Mouse (Mus musculus) midbrain, embryonic 16.5 days (tissue): Measurements from ENCODE around the gene Sec16a. TPM values are rescaled to one million over a fixed set of nuclear protein-coding genes. Genes with fewer than 3 reads are reported as not detected.

Experiments used
- ATAC-seq: fragments of 200-750 bp; cut with Nextera tagmentation; 2 replicates; pipeline ENCODE4 v1.8.0; 2017; ENCODE audit warnings: moderate TSS enrichment
- H3K27ac ChIP-seq: fragments of 300-500 bp; sonication (generic); 2 replicates; pipeline ENCODE4 v1.5.1; 2014; ENCODE audit warnings: mild to moderate bottlenecking, low read length, mixed read lengths
- H3K27me3 ChIP-seq: fragments of 300-500 bp; sonication (generic); 2 replicates; pipeline ENCODE4 v1.6.1; 2014; ENCODE audit warnings: low read depth, low read length, mixed read lengths; ENCODE audit not compliant: control insufficient read depth, insufficient read depth
- H3K36me3 ChIP-seq: fragments of 300-500 bp; sonication (generic); 2 replicates; pipeline ENCODE4 v1.6.1; 2014; ENCODE audit warnings: mild to moderate bottlenecking, low read length, moderate library complexity, mixed read lengths; ENCODE audit not compliant: control insufficient read depth, insufficient read depth
- H3K4me1 ChIP-seq: fragments of 300-500 bp; sonication (generic); 2 replicates; pipeline ENCODE4 v1.6.1; 2014; ENCODE audit warnings: mild to moderate bottlenecking, low read length, mixed read lengths; ENCODE audit not compliant: control insufficient read depth, insufficient read depth
- H3K4me2 ChIP-seq: fragments of 300-500 bp; sonication (generic); 2 replicates; pipeline ENCODE4 v1.6.1; 2014; ENCODE audit warnings: mild to moderate bottlenecking, low read length, mixed read lengths
- H3K4me3 ChIP-seq: fragments of 300-500 bp; sonication (generic); 2 replicates; pipeline ENCODE4 v1.5.1; 2014; ENCODE audit warnings: low read depth, mild to moderate bottlenecking, low read length, moderate library complexity, mixed read lengths
- H3K9ac ChIP-seq: fragments of 300-500 bp; sonication (generic); 2 replicates; pipeline ENCODE4 v1.6.1; 2014; ENCODE audit warnings: low read depth, low read length, mixed read lengths
- H3K9me3 ChIP-seq: fragments of 300-500 bp; sonication (generic); replicated peaks from 2 replicates; pipeline ENCODE4 v1.6.1; 2014; ENCODE audit warnings: mild to moderate bottlenecking, low read length, mixed read lengths; ENCODE audit not compliant: control insufficient read depth, poor library complexity, severe bottlenecking
- WGBS: fragments of 180-500 bp; shearing (Covaris S2); extraction: QIAGEN DNeasy Blood & Tissue Kit; methylation state at CpG from one replicate; pipeline ENCODE4 v1.1.7; 2014; 5-methylcytosine and 5-hydroxymethylcytosine counted together
- microRNA-seq: library from miRNA; unstranded; fragments of <30 nt; microRNA quantifications from one replicate; pipeline ENCODE4, GENCODE M21; 2017
- polyA plus RNA-seq: library from polyadenylated mRNA; unstranded; fragments of >200 nt; fragmentation: Nextera tagmentation; extraction: Ambion mirVana; gene quantifications from 2 replicates; pipeline ENCODE4 v1.2.1, GENCODE M21; 2015

Sec16a gene
- polyA plus RNA-seq, 1 experiment from 2014 or later, result 18.7 TPM

DNA sequence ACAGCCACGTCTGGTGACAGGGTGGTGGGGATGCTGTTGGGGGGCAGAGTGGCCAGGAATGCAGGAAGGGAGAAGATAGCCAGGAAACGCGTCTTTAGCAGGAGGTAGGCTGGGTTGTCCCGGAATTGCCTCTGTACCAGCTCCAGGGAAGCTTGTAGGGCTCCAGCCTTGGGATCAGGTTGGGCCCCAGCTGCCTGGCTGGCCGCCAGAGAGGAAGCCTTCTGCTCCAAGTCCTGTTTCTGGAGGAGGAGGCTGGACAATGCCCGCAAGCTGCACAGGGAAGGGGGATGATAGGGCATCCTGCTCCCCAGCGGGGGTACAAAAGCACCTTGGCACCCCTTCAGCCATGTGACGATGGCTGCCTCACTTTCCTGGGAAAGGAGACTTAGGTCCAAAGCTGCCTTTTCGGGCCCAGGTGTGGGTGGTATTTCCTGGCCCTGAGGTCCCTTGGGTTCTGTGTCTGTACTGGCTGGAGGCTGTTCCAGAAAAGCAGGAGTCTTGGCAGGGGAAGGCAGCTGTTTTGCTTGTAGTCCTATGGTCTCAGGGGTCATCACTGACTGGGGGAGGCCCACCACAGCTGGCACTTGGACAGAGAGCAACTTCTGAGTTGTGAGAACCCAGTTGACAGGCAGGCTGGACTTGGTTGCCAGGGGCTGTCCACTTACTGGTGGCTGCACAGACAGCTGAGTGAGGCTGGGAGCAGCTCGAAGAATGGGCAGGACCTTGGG is 80.1 kb downstream of the Sec16a start:
- Histone ChIP-seq H3K36me3 (peaks cover 45% of the 10 kb centered on the region), H3K4me3 (no peak overlapping the region), H3K4me2 (no peak overlapping the region), H3K9me3 (no peaks in the 10 kb centered on the region), H3K9ac (no peak overlapping the region), H3K27me3 (no peaks in the 10 kb centered on the region), H3K27ac (no peak overlapping the region), H3K4me1 (no peaks in the 10 kb centered on the region)
- ATAC-seq, result no peak
- 88% methylated on average over 10 of the region's 10 CpGs for WGBS

DNA sequence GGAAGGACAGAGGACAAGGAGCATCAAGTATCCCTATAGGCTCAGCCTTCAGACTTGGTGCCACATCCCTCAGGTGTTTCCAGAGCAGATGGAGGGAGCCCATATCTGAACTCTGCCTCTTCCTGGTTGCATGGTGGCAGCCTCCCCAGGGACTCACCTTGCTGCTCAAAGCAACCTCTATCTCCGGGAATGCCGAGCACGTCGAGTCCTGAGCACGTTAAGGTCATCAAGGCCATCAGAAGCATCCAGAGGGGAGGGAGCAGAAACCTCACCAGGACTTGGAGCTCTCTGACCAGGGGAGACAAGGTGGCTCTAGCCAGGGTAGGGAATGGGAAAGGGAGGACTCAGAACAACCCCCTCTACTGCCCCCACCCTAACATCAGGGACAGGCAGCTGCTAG is 81.5 kb downstream of the Sec16a start:
- peaks cover 35% of the 10 kb centered on the region for H3K36me3 ChIP-seq
- no peaks in the 10 kb centered on the region for H3K27me3 ChIP-seq
- no peak overlapping the region for H3K9ac ChIP-seq
- no peaks in the 10 kb centered on the region for H3K4me1 ChIP-seq
- WGBS, result 95% methylated on average over 5 of the region's 5 CpGs
- H3K4me3 ChIP-seq, result no peak overlapping the region
- no peak overlapping the region for H3K4me2 ChIP-seq
- no peak for ATAC-seq
- H3K9me3 ChIP-seq, result no peaks in the 10 kb centered on the region
- H3K27ac ChIP-seq, result no peak overlapping the region

DNA sequence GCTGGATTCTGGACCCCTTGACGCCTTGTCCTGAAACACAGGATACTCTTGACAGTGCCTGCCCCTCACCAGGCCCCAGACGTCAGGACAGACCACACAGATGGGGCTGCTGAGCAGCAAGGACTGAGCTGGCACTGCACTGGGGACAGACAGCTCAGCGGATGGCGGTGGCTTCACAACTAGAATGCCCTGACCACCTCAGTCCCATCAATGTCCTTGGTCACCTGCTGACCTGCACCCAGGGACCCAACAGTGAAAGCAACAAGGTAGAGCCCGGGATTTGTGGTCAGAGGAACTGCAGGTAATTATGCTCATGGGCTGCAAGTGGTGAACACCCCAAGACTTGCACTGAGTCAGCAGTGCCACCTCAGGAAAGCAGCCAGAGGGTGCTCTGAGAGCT is 82.0 kb downstream of the Sec16a start:
- no peaks in the 10 kb centered on the region for H3K4me1 ChIP-seq
- 91% methylated on average over 5 of the region's 5 CpGs for WGBS
- H3K4me2 ChIP-seq, result no peak overlapping the region
- no peaks in the 10 kb centered on the region for H3K27me3 ChIP-seq
- ATAC-seq, result no peak
- H3K27ac ChIP-seq, result no peak overlapping the region
- H3K9ac ChIP-seq, result no peak overlapping the region
- H3K9me3 ChIP-seq, result no peaks in the 10 kb centered on the region
- peaks cover 34% of the 10 kb centered on the region for H3K36me3 ChIP-seq
- no peak overlapping the region for H3K4me3 ChIP-seq

DNA sequence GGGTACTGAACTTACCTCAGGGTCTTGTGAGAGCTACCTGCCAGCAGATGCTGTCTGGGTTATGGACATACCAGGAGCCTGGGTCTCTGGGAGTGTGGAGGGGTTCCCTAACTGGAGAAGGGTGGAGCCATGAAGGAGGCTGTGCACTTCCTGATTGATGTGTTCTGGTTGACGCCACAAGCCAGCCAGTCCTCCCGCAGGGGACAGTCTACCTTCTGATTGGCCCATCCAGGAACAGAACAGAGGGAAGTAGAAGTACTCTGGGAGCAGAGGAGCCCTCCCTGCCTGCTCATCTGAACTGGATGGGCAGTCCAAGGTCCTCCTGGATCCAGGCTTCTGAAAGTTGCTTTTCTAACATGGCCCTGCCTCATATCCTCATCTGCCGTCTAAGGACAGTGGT is 84.2 kb downstream of the Sec16a start, which contains the start of gene Card9:
Gene Card9 (minus strand): TSS at position 147 of the 400 bp plus-strand sequence.
- 62% methylated on average over 3 of the region's 3 CpGs for WGBS
- Histone ChIP-seq H3K4me1 (no peaks in the 10 kb centered on the region), H3K36me3 (peaks cover 17% of the 10 kb centered on the region; the same call in 1 of the 2 replicates), H3K4me2 (no peak within 1 kb of the TSS), H3K27me3 (no peaks in the 10 kb centered on the region), H3K9me3 (no peaks in the 10 kb centered on the region), H3K4me3 (no peak within 1 kb of the TSS), H3K27ac (no peak within 1 kb of the TSS), H3K9ac (no peak within 1 kb of the TSS)
- ATAC-seq, result no peak

DNA sequence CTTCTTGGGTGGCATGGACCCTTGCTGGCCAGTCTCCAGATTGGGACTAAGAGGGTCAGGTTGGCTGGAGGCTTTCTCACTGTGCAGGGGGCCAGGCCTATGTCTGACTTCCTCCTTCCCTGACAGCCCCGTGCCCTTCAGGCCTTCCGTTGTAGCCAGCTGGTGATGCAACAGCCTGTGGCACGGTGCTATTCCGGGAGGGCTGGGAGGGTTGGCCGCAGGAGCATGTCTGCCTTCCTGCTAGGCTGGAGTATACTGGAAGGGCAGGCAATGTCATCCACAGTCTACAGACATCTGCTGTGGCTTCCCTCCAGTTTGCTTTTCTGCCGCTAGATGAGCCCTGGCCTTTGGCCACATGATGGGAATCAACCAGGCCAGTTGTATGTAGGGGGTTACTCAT is 85.0 kb downstream of the Sec16a start:
- H3K36me3 ChIP-seq, result peaks cover 12% of the 10 kb centered on the region; the same call in 1 of the 2 replicates
- no peaks in the 10 kb centered on the region for H3K9me3 ChIP-seq
- H3K4me1 ChIP-seq, result no peaks in the 10 kb centered on the region
- H3K4me2 ChIP-seq, result no peak overlapping the region
- H3K4me3 ChIP-seq, result no peak overlapping the region
- no peaks in the 10 kb centered on the region for H3K27me3 ChIP-seq
- no peak overlapping the region for H3K9ac ChIP-seq
- H3K27ac ChIP-seq, result no peak overlapping the region
- 83% methylated on average over 6 of the region's 6 CpGs for WGBS
- no peak for ATAC-seq

Small RNA genes within 50 kb of the gene (microRNA-seq; reads per million reads assigned to microRNA genes)
- gene Mir6996, result 0.52 reads per million

Other genes starting within 250 kb of the Sec16a start
- not detected in 2 replicates for gene Lhx3, start 236.9 kb downstream of the Sec16a start, polyA plus RNA-seq
- 17.2 and 18.4 TPM in 2 replicates for gene Qsox2, start 207.7 kb downstream of the Sec16a start, polyA plus RNA-seq
- gene Ccdc187, start 150.7 kb downstream of the Sec16a start, polyA plus RNA-seq, result 0.21 and 0.29 TPM in 2 replicates
- 182 and 188 TPM in 2 replicates for gene Gpsm1, start 129.7 kb downstream of the Sec16a start, polyA plus RNA-seq
- 24.7 and 27.2 TPM in 2 replicates for gene Dnlz, start 93.1 kb downstream of the Sec16a start, polyA plus RNA-seq
- gene Card9, start 84.3 kb downstream of the Sec16a start, polyA plus RNA-seq, result 1.0 and 2.7 TPM in 2 replicates
- 34.8 and 37.9 TPM in 2 replicates for gene Snapc4, start 64.6 kb downstream of the Sec16a start, polyA plus RNA-seq
- gene Entr1, start 55.9 kb downstream of the Sec16a start, polyA plus RNA-seq, result 175 and 182 TPM in 2 replicates
- gene Pmpca, start 55.9 kb downstream of the Sec16a start, polyA plus RNA-seq, result 90.0 and 96.5 TPM in 2 replicates
- 26.9 and 27.6 TPM in 2 replicates for gene Inpp5e, start 36.0 kb downstream of the Sec16a start, polyA plus RNA-seq
- 10.7 and 11.4 TPM in 2 replicates for gene Notch1, start 71.4 kb upstream of the Sec16a start, polyA plus RNA-seq
- 62.0 and 64.4 TPM in 2 replicates for gene Egfl7, start 134.8 kb upstream of the Sec16a start, polyA plus RNA-seq
- 0.30 TPM in 1 of 2 replicates, not detected in the other for gene Gm20532, start 141.4 kb upstream of the Sec16a start, polyA plus RNA-seq
- gene Agpat2, start 159.2 kb upstream of the Sec16a start, polyA plus RNA-seq, result 4.0 and 4.1 TPM in 2 replicates
- 153 and 155 TPM in 2 replicates for gene Fam69b, start 183.2 kb upstream of the Sec16a start, polyA plus RNA-seq
- not detected in 2 replicates for gene Lcn4, start 226.1 kb upstream of the Sec16a start, polyA plus RNA-seq